Mouse (Mus musculus) E14TG2a.4 (cell line): Measurements from ENCODE around the gene Lingo3.

ENCODE experiments used
- H3K27me3 ChIP-seq: 2 replicates; pipeline ENCODE4 v1.6.1; 2014; ENCODE audit warnings: low read length, control low read depth; ENCODE audit not compliant: insufficient read depth
- H3K36me3 ChIP-seq: 2 replicates; pipeline ENCODE4 v1.6.1; 2014; ENCODE audit warnings: low read length, control low read depth; ENCODE audit not compliant: insufficient read depth
- H3K4me1 ChIP-seq: replicated peaks from 2 replicates; pipeline ENCODE4 v1.6.1; 2014; ENCODE audit warnings: low read depth, low read length, control low read depth
- H3K4me3 ChIP-seq: replicated peaks from 2 replicates; pipeline ENCODE4 v1.5.1; 2014; ENCODE audit warnings: mild to moderate bottlenecking, low read length
- H3K9me3 ChIP-seq: 2 replicates; pipeline ENCODE4 v1.6.1; 2014; ENCODE audit warnings: low read length, control low read depth
- CTCF ChIP-seq: conservative IDR thresholded peaks from 2 replicates; pipeline ENCODE4 v1.5.1; 2014; ENCODE audit warnings: low read length
- NANOG ChIP-seq: IDR thresholded peaks from 2 replicates; pipeline ENCODE4 v1.6.1; 2014; ENCODE audit warnings: borderline replicate concordance, low read length, mixed read lengths
- POU5F1 ChIP-seq: IDR thresholded peaks from 2 replicates; pipeline ENCODE4 v1.6.1; 2014; ENCODE audit warnings: low read length, borderline replicate concordance

The Lingo3 gene

GRCm38 (mm10) chr10:80870993-80871392, 27.2 kb upstream of the Lingo3 start:
- H3K9me3 ChIP-seq: no peaks in the 10 kb centered on the region
- no peak for TF ChIP-seq NANOG
- no peak for TF ChIP-seq CTCF
- TF ChIP-seq POU5F1: no peak

GRCm38 (mm10) chr10:80864446-80864845, 20.6 kb upstream of the Lingo3 start:
- Histone ChIP-seq H3K4me3 (peak overlapping the region; percentile 46), H3K27me3 (no peaks in the 10 kb centered on the region), H3K4me1 (peaks cover 35% of the 10 kb centered on the region), H3K9me3 (no peaks in the 10 kb centered on the region), H3K36me3 (peaks cover 67% of the 10 kb centered on the region)
- TF ChIP-seq CTCF (no peak), POU5F1 (no peak), NANOG (no peak)

More at GRCm38 (mm10) chr10:80870993-80871392, 27.2 kb upstream of the Lingo3 start:
- Histone ChIP-seq H3K36me3 (peaks cover 24% of the 10 kb centered on the region), H3K4me3 (no peak overlapping the region), H3K27me3 (peaks cover 21% of the 10 kb centered on the region), H3K4me1 (peaks cover 16% of the 10 kb centered on the region)

- H3K4me3 ChIP-seq: no peak overlapping the region
- no peak for TF ChIP-seq CTCF
- TF ChIP-seq NANOG: no peak
- no peak for TF ChIP-seq POU5F1
Observed at GRCm38 (mm10) chr10:80862305-80862704, 18.5 kb upstream of the Lingo3 start.

GRCm38 (mm10) chr10:80858350-80858935, 14.6 kb upstream of the Lingo3 start:
- Histone ChIP-seq H3K9me3 (no peaks in the 10 kb centered on the region), H3K4me3 (no peak overlapping the region), H3K4me1 (peaks cover 49% of the 10 kb centered on the region), H3K36me3 (peaks cover 34% of the 10 kb centered on the region), H3K27me3 (no peaks in the 10 kb centered on the region)
- TF ChIP-seq CTCF: no peak
- no peak for TF ChIP-seq NANOG
- TF ChIP-seq POU5F1: no peak

More at GRCm38 (mm10) chr10:80862305-80862704, 18.5 kb upstream of the Lingo3 start:
- no peaks in the 10 kb centered on the region for H3K27me3 ChIP-seq
- peaks cover 60% of the 10 kb centered on the region for H3K36me3 ChIP-seq
- H3K4me1 ChIP-seq: peaks cover 38% of the 10 kb centered on the region
- H3K9me3 ChIP-seq: no peaks in the 10 kb centered on the region

GRCm38 (mm10) chr10:80857848-80858247, 14.0 kb upstream of the Lingo3 start:
- Histone ChIP-seq H3K4me1 (peaks cover 51% of the 10 kb centered on the region), H3K27me3 (no peaks in the 10 kb centered on the region), H3K36me3 (peaks cover 36% of the 10 kb centered on the region), H3K4me3 (no peak overlapping the region), H3K9me3 (no peaks in the 10 kb centered on the region)
- no peak for TF ChIP-seq POU5F1
- no peak for TF ChIP-seq NANOG
- no peak for TF ChIP-seq CTCF

GRCm38 (mm10) chr10:80857386-80857785, 13.5 kb upstream of the Lingo3 start:
- no peaks in the 10 kb centered on the region for H3K27me3 ChIP-seq
- no peak for TF ChIP-seq NANOG
- no peak for TF ChIP-seq POU5F1
- TF ChIP-seq CTCF: no peak
- no peaks in the 10 kb centered on the region for H3K9me3 ChIP-seq
- H3K4me3 ChIP-seq: no peak overlapping the region
- peaks cover 36% of the 10 kb centered on the region for H3K36me3 ChIP-seq
- peaks cover 49% of the 10 kb centered on the region for H3K4me1 ChIP-seq

GRCm38 (mm10) chr10:80856908-80857307, 13.1 kb upstream of the Lingo3 start:
- peaks cover 36% of the 10 kb centered on the region for H3K36me3 ChIP-seq
- TF ChIP-seq NANOG (no peak), POU5F1 (no peak), CTCF (no peak)
- H3K27me3 ChIP-seq: no peaks in the 10 kb centered on the region
- H3K4me1 ChIP-seq: peaks cover 54% of the 10 kb centered on the region
- no peak overlapping the region for H3K4me3 ChIP-seq
- no peaks in the 10 kb centered on the region for H3K9me3 ChIP-seq

GRCm38 (mm10) chr10:80856267-80856666, 12.4 kb upstream of the Lingo3 start:
- TF ChIP-seq CTCF: no peak
- no peak for TF ChIP-seq POU5F1
- TF ChIP-seq NANOG: no peak
- Histone ChIP-seq H3K36me3 (peaks cover 36% of the 10 kb centered on the region), H3K4me3 (peak overlapping the region; percentile 95; the same call in 1 of the 2 replicates), H3K4me1 (peaks cover 58% of the 10 kb centered on the region), H3K27me3 (no peaks in the 10 kb centered on the region), H3K9me3 (no peaks in the 10 kb centered on the region)

- H3K27me3 ChIP-seq: no peaks in the 10 kb centered on the region
- no peaks in the 10 kb centered on the region for H3K9me3 ChIP-seq
- H3K4me3 ChIP-seq: peak overlapping the region; percentile 95
- peaks cover 38% of the 10 kb centered on the region for H3K36me3 ChIP-seq
- H3K4me1 ChIP-seq: peaks cover 58% of the 10 kb centered on the region
- TF ChIP-seq CTCF (no peak), POU5F1 (no peak), NANOG (no peak)
Observed at GRCm38 (mm10) chr10:80855749-80856073, 11.9 kb upstream of the Lingo3 start.
